Mouse (Mus musculus) midbrain, postnatal 0 days (tissue): Measurements from ENCODE around the gene Mfsd12. TPM values are rescaled to one million over a fixed set of nuclear protein-coding genes. Genes with fewer than 3 reads are reported as not detected.

Experiments used
- ATAC-seq: fragments of 200-750 bp; cut with Nextera tagmentation; 2 replicates; pipeline ENCODE4 v1.8.0; 2017; ENCODE audit warnings: moderate number of reproducible peaks, mild to moderate bottlenecking, moderate TSS enrichment, moderate library complexity; ENCODE audit not compliant: low FRiP score
- DNase-seq: peaks from one replicate; pipeline ENCODE4 v3.0.0-alpha.2; 2015; ENCODE audit warnings: low spot score
- H3K27ac ChIP-seq: fragments of 300-500 bp; sonication (generic); 2 replicates; pipeline ENCODE4 v1.5.1; 2014; ENCODE audit warnings: low read depth, mild to moderate bottlenecking, low read length, mixed read lengths
- H3K27me3 ChIP-seq: fragments of 300-500 bp; sonication (generic); 2 replicates; pipeline ENCODE4 v1.6.1; 2014; ENCODE audit warnings: low read length, control low read depth, mixed read lengths; ENCODE audit not compliant: insufficient read depth
- H3K36me3 ChIP-seq: fragments of 300-500 bp; sonication (generic); 2 replicates; pipeline ENCODE4 v1.6.1; 2014; ENCODE audit warnings: low read length, control low read depth, mixed read lengths; ENCODE audit not compliant: insufficient read depth
- H3K4me1 ChIP-seq: fragments of 300-500 bp; sonication (generic); 2 replicates; pipeline ENCODE4 v1.6.1; 2014; ENCODE audit warnings: mild to moderate bottlenecking, control low read depth, antibody characterized with exemption, low read length, mixed read lengths; ENCODE audit not compliant: insufficient read depth
- H3K4me2 ChIP-seq: fragments of 300-500 bp; sonication (generic); 2 replicates; pipeline ENCODE4 v1.6.1; 2014; ENCODE audit warnings: low read depth, mild to moderate bottlenecking, low read length, mixed read lengths; ENCODE audit not compliant: poor library complexity, severe bottlenecking
- H3K4me3 ChIP-seq: fragments of 300-500 bp; sonication (generic); 2 replicates; pipeline ENCODE4 v1.5.1; 2014; ENCODE audit warnings: low read depth, mild to moderate bottlenecking, low read length, moderate library complexity
- H3K9ac ChIP-seq: fragments of 300-500 bp; sonication (generic); replicated peaks from 2 replicates; pipeline ENCODE4 v1.6.1; 2014; ENCODE audit warnings: mild to moderate bottlenecking, low read length, moderate library complexity, mixed read lengths; ENCODE audit not compliant: poor library complexity, severe bottlenecking
- H3K9me3 ChIP-seq: fragments of 300-500 bp; sonication (generic); 2 replicates; pipeline ENCODE4 v1.6.1; 2016; ENCODE audit warnings: low read length, control low read depth
- CTCF ChIP-seq: IDR thresholded peaks from 2 replicates; pipeline ENCODE4 v1.5.1; 2016; ENCODE audit warnings: antibody characterized with exemption, mild to moderate bottlenecking
- WGBS: fragments of 180-500 bp; shearing (Covaris S2); extraction: QIAGEN DNeasy Blood & Tissue Kit; methylation state at CpG from one replicate; pipeline ENCODE4 v1.1.7; 2014; 5-methylcytosine and 5-hydroxymethylcytosine counted together
- polyA plus RNA-seq: library from polyadenylated mRNA; unstranded; fragments of >200 nt; fragmentation: Nextera tagmentation; extraction: Ambion mirVana; gene quantifications from 2 replicates; pipeline ENCODE4 v1.2.1, GENCODE M21; 2015
- total RNA-seq: library from RNA; depleted of rRNA; stranded (reverse); fragments of >200 nt; gene quantifications from 2 replicates; pipeline ENCODE4 v1.2.3, GENCODE M21; 2014

The Mfsd12 gene
- total and polyA plus RNA-seq, 2 experiments from 2014 or later: 13.6 to 40.6 TPM

GRCm38 (mm10) chr10:81362336-81362949 lies 5.2 kb downstream of the Mfsd12 start:
- Histone ChIP-seq H3K4me2 (no peak overlapping the region), H3K9me3 (no peaks in the 10 kb centered on the region), H3K27ac (no peak overlapping the region), H3K36me3 (peaks cover 33% of the 10 kb centered on the region), H3K4me1 (peaks cover 11% of the 10 kb centered on the region), H3K27me3 (0 out of 2 replicates have a peak, but pooled peaks cover 14% of the 10 kb centered on the region), H3K9ac (no peak overlapping the region), H3K4me3 (no peak overlapping the region)
- DNase-seq: no peak
- TF ChIP-seq CTCF: no peak
- ATAC-seq: no peak
- WGBS: 77% methylated on average over 12 of the region's 12 CpGs

DNA sequence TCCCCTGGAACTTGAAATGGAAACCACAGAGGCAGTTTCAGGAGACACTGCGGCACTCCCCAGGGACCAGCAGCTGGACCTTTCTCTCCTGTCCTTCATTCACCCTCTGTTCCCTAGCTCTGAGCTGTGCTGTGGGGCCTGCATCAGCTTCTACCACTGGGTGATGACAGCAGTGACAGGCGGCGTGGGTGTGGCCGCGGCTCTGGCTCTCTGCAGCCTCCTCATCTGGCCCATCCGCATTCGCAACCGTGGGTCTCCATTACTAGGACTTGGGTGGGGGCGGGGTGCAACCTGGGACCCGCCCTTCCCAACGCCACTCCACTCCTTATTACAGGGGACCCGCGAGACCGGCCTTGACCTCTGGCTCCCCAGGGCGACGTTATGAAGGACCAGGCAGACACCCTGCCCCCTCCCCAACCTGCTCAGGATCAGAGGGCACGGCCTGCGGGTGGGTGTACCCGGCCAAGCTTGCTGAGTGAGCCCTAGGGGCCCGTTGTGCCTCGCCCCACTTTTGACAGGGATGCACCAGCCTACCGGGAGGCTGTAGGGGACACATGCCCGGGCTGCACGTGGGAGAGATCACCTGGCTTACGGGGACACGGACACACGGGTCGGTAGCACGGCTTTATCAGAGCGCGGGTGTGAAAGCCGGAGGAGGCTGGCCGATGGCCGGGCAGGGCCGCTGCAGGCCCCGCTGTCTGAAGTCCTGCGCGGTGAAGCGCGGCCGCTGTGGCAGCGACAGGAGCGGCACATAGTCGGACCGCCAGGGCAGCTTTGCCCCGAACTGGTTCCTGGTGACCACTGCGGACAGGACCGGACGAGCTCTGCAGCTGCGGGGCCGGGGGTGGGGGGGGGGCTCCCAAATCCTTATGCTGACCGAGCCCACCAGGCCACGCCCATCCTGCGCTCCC lies 6.4 kb downstream of the Mfsd12 start:
- H3K4me3 ChIP-seq: peak overlapping the region; percentile 9

GRCm38 (mm10) chr10:81364666-81365065 lies 7.4 kb downstream of the Mfsd12 start:
- Histone ChIP-seq H3K9me3 (no peaks in the 10 kb centered on the region), H3K9ac (0 out of 2 replicates have a peak overlapping the region, but pooled peaks have one; percentile 24), H3K36me3 (peaks cover 55% of the 10 kb centered on the region), H3K4me3 (0 out of 2 replicates have a peak overlapping the region, but pooled peaks have one; percentile 3), H3K4me2 (peak overlapping the region; percentile 24; the same call in 1 of the 2 replicates), H3K4me1 (peaks cover 7% of the 10 kb centered on the region; the same call in 1 of the 2 replicates), H3K27me3 (0 out of 2 replicates have a peak, but pooled peaks cover 14% of the 10 kb centered on the region), H3K27ac (no peak overlapping the region)
- DNase-seq (no peak), ATAC-seq (no peak; the same call in 1 of the 2 replicates)
- 13% methylated on average over 28 of the region's 28 CpGs for WGBS
- TF ChIP-seq CTCF: no peak

More for the DNA sequence above, 6.4 kb downstream of the Mfsd12 start:
- no peaks in the 10 kb centered on the region for H3K9me3 ChIP-seq
- ATAC-seq: no peak
- H3K27ac ChIP-seq: no peak overlapping the region
- 0 out of 2 replicates have a peak, but pooled peaks cover 14% of the 10 kb centered on the region for H3K27me3 ChIP-seq
- no peak for DNase-seq
- TF ChIP-seq CTCF: no peak
- peaks cover 7% of the 10 kb centered on the region; the same call in 1 of the 2 replicates for H3K4me1 ChIP-seq
- H3K36me3 ChIP-seq: peaks cover 45% of the 10 kb centered on the region
- 0 out of 2 replicates have a peak overlapping the region, but pooled peaks have one; percentile 24 for H3K9ac ChIP-seq
- H3K4me2 ChIP-seq: peak overlapping the region; percentile 16; the same call in 1 of the 2 replicates
- 17% methylated on average over 54 of the region's 54 CpGs for WGBS

- no peak overlapping the region for H3K4me3 ChIP-seq
- ATAC-seq (peak; percentile 8; the same call in 1 of the 2 replicates), DNase-seq (no peak)
- H3K4me2 ChIP-seq: no peak overlapping the region
- TF ChIP-seq CTCF: no peak
- H3K27ac ChIP-seq: no peak overlapping the region
- WGBS: 41% methylated on average over 4 of the region's 4 CpGs
- no peaks in the 10 kb centered on the region for H3K9me3 ChIP-seq
- H3K36me3 ChIP-seq: peaks cover 56% of the 10 kb centered on the region
- H3K9ac ChIP-seq: no peak overlapping the region
- 0 out of 2 replicates have a peak, but pooled peaks cover 14% of the 10 kb centered on the region for H3K27me3 ChIP-seq
- peaks cover 7% of the 10 kb centered on the region; the same call in 1 of the 2 replicates for H3K4me1 ChIP-seq
Observed at GRCm38 (mm10) chr10:81365073-81365472, 7.8 kb downstream of the Mfsd12 start.

- 20% methylated on average over 12 of the region's 12 CpGs for WGBS
- Histone ChIP-seq H3K9ac (0 out of 2 replicates have a peak within 1 kb of the TSS, but pooled peaks have one; percentile 24), H3K9me3 (no peaks in the 10 kb centered on the region), H3K27me3 (0 out of 2 replicates have a peak, but pooled peaks cover 14% of the 10 kb centered on the region), H3K36me3 (peaks cover 63% of the 10 kb centered on the region), H3K4me3 (0 out of 2 replicates have a peak within 1 kb of the TSS, but pooled peaks have one; percentile 3), H3K4me1 (peaks cover 7% of the 10 kb centered on the region; the same call in 1 of the 2 replicates), H3K27ac (no peak within 1 kb of the TSS), H3K4me2 (peak within 1 kb of the TSS; percentile 24; the same call in 1 of the 2 replicates)
- ATAC-seq: no peak
- no peak for TF ChIP-seq CTCF
- no peak for DNase-seq
Observed at GRCm38 (mm10) chr10:81365672-81366476, 8.6 kb downstream of the Mfsd12 start, which contains the start of gene 4930404N11Rik. TSS of gene 4930404N11Rik (minus strand) at chr10:81365816.
